Mouse (Mus musculus) limb, embryonic 11.5 days (tissue): ENCODE measurements around the gene Foxj3. TPM values are rescaled to one million over a fixed set of nuclear protein-coding genes. Genes with fewer than 3 reads are reported as not detected.
A peak's percentile ranks its signal among the peaks of the same experiment; 100 is the strongest.
"Not testable (repeated sequence)": the region's sequence is repeated elsewhere in the genome, so short reads cannot be mapped to it uniquely, and the experiment has no call there.

Source experiments
- ATAC-seq: fragments of 200-750 bp; cut with Nextera tagmentation; 2 replicates; pipeline ENCODE4 v1.8.0; 2017; ENCODE audit warnings: low read depth; ENCODE audit not compliant: insufficient number of reproducible peaks, low FRiP score, low TSS enrichment
- DNase-seq: peaks from one replicate; pipeline ENCODE4 v3.0.0-alpha.2; 2015; ENCODE audit warnings: low spot score
- H3K27ac ChIP-seq: fragments of 300-500 bp; sonication (generic); replicated peaks from 2 replicates; pipeline ENCODE4 v1.5.1; 2014; ENCODE audit warnings: low read depth, mild to moderate bottlenecking, low read length
- H3K27me3 ChIP-seq: fragments of 300-500 bp; sonication (generic); 2 replicates; pipeline ENCODE4 v1.6.1; 2014; ENCODE audit warnings: mild to moderate bottlenecking, low read length, mixed read lengths; ENCODE audit not compliant: control insufficient read depth, insufficient read depth
- H3K36me3 ChIP-seq: fragments of 300-500 bp; sonication (generic); 2 replicates; pipeline ENCODE4 v1.6.1; 2014; ENCODE audit warnings: mild to moderate bottlenecking, low read length, moderate library complexity, mixed read lengths; ENCODE audit not compliant: control insufficient read depth, insufficient read depth
- H3K4me1 ChIP-seq: fragments of 300-500 bp; sonication (generic); 2 replicates; pipeline ENCODE4 v1.6.1; 2014; ENCODE audit warnings: low read length, mixed read lengths; ENCODE audit not compliant: control insufficient read depth, insufficient read depth
- H3K4me2 ChIP-seq: fragments of 300-500 bp; sonication (generic); 2 replicates; pipeline ENCODE4 v1.6.1; 2014; ENCODE audit warnings: low read depth, mild to moderate bottlenecking, moderate library complexity; ENCODE audit not compliant: severe bottlenecking
- H3K4me3 ChIP-seq: fragments of 300-500 bp; sonication (generic); 2 replicates; pipeline ENCODE4 v1.5.1; 2014; ENCODE audit warnings: low read depth, low read length
- H3K9ac ChIP-seq: fragments of 300-500 bp; sonication (generic); 2 replicates; pipeline ENCODE4 v1.6.1; 2014; ENCODE audit warnings: mild to moderate bottlenecking, low read length
- H3K9me3 ChIP-seq: fragments of 300-500 bp; sonication (generic); 2 replicates; pipeline ENCODE4 v1.6.1; 2016; ENCODE audit warnings: low read length; ENCODE audit not compliant: control insufficient read depth
- WGBS: fragments of 180-500 bp; shearing (Covaris S2); extraction: QIAGEN DNeasy Blood & Tissue Kit; methylation state at CpG from one replicate; pipeline ENCODE4 v1.1.7; 2014; 5-methylcytosine and 5-hydroxymethylcytosine counted together
- polyA plus RNA-seq: library from polyadenylated mRNA; unstranded; fragments of >200 nt; fragmentation: Nextera tagmentation; extraction: Ambion mirVana; gene quantifications from 2 replicates; pipeline ENCODE4 v1.2.1, GENCODE M21; 2014

Gene Foxj3
- 26.7 and 29.9 TPM in 2 replicates for polyA plus RNA-seq

GRCm38 (mm10) chr4:119536615-119537014 lies at the start of gene Foxj3:
Gene Foxj3 (plus strand): TSS chr4:119537004.
- H3K4me3 ChIP-seq, H3K27me3 ChIP-seq, H3K9ac ChIP-seq, H3K9me3 ChIP-seq, H3K4me2 ChIP-seq, DNase-seq, H3K27ac ChIP-seq, H3K36me3 ChIP-seq, H3K4me1 ChIP-seq, ATAC-seq: not testable (repeated sequence)
- WGBS = 93% methylated on average over 4 of the region's 4 CpGs

GRCm38 (mm10) chr4:119489666-119490065 lies 47.1 kb upstream of the Foxj3 start:
- Histone ChIP-seq H3K9ac (no peak overlapping the region), H3K4me1 (no peaks in the 10 kb centered on the region), H3K9me3 (no peaks in the 10 kb centered on the region), H3K36me3 (no peaks in the 10 kb centered on the region), H3K27me3 (peaks cover 17% of the 10 kb centered on the region), H3K4me2 (no peak overlapping the region), H3K27ac (no peak overlapping the region), H3K4me3 (no peak overlapping the region)
- WGBS = 94% methylated on average over 10 of the region's 10 CpGs
- no peak for ATAC-seq
- no peak for DNase-seq

- Histone ChIP-seq H3K4me3 (no peak overlapping the region), H3K9me3 (no peaks in the 10 kb centered on the region), H3K36me3 (no peaks in the 10 kb centered on the region), H3K9ac (no peak overlapping the region), H3K4me1 (no peaks in the 10 kb centered on the region), H3K27me3 (peaks cover 17% of the 10 kb centered on the region), H3K27ac (no peak overlapping the region), H3K4me2 (no peak overlapping the region)
- no peak for ATAC-seq
- WGBS = 73% methylated on average over 3 of the region's 3 CpGs
- peak; percentile 65 for DNase-seq
Observed at GRCm38 (mm10) chr4:119490806-119491205, 46.0 kb upstream of the Foxj3 start.

- DNase-seq (peak; percentile 76), ATAC-seq (peak; percentile 91)
- Histone ChIP-seq H3K9ac (peak within 1 kb of the TSS; percentile 47; the same call in 1 of the 2 replicates), H3K36me3 (no peaks in the 10 kb centered on the region), H3K4me3 (peak within 1 kb of the TSS; percentile 49), H3K27me3 (peaks cover 17% of the 10 kb centered on the region), H3K9me3 (no peaks in the 10 kb centered on the region), H3K4me2 (peak within 1 kb of the TSS; percentile 90), H3K27ac (no peak within 1 kb of the TSS), H3K4me1 (no peaks in the 10 kb centered on the region)
- under 1% methylated on average over 77 of the region's 77 CpGs for WGBS
Observed at GRCm38 (mm10) chr4:119492291-119492932, 44.4 kb upstream of the Foxj3 start, which contains the start of gene Rimkla. Gene Rimkla (minus strand): TSS chr4:119492628.

GRCm38 (mm10) chr4:119492933-119493327 lies 43.9 kb upstream of the Foxj3 start:
- Histone ChIP-seq H3K27ac (no peak overlapping the region), H3K9me3 (no peaks in the 10 kb centered on the region), H3K4me3 (peak overlapping the region; percentile 49), H3K27me3 (peaks cover 17% of the 10 kb centered on the region), H3K36me3 (no peaks in the 10 kb centered on the region), H3K9ac (peak overlapping the region; percentile 47; the same call in 1 of the 2 replicates), H3K4me2 (peak overlapping the region; percentile 90), H3K4me1 (no peaks in the 10 kb centered on the region)
- DNase-seq (no peak), ATAC-seq (no peak)
- 36% methylated on average over 10 of the region's 10 CpGs for WGBS

GRCm38 (mm10) chr4:119498319-119498848 lies 38.4 kb upstream of the Foxj3 start:
- no peaks in the 10 kb centered on the region for H3K4me1 ChIP-seq
- WGBS = 64% methylated on average over 5 of the region's 5 CpGs

GRCm38 (mm10) chr4:119511591-119511990 lies 25.2 kb upstream of the Foxj3 start:
- DNase-seq (no peak), ATAC-seq (no peak)
- 54% methylated on average over 2 of the region's 2 CpGs for WGBS
- Histone ChIP-seq H3K36me3 (no peaks in the 10 kb centered on the region), H3K27me3 (no peaks in the 10 kb centered on the region), H3K9me3 (no peaks in the 10 kb centered on the region), H3K4me3 (no peak overlapping the region), H3K4me1 (no peaks in the 10 kb centered on the region), H3K4me2 (no peak overlapping the region), H3K9ac (no peak overlapping the region), H3K27ac (no peak overlapping the region)

More at GRCm38 (mm10) chr4:119498319-119498848, 38.4 kb upstream of the Foxj3 start:
- Histone ChIP-seq H3K4me3 (no peak overlapping the region), H3K9ac (no peak overlapping the region), H3K27ac (no peak overlapping the region), H3K36me3 (no peaks in the 10 kb centered on the region), H3K27me3 (0 out of 2 replicates have a peak, but pooled peaks cover 1% of the 10 kb centered on the region), H3K4me2 (no peak overlapping the region), H3K9me3 (no peaks in the 10 kb centered on the region)
- ATAC-seq (no peak), DNase-seq (no peak)

- WGBS = 72% methylated on average over 3 of the region's 3 CpGs
- ATAC-seq (no peak), DNase-seq (no peak)
- H3K4me1 ChIP-seq = no peaks in the 10 kb centered on the region
- H3K9ac ChIP-seq = no peak overlapping the region
- H3K4me3 ChIP-seq = no peak overlapping the region
- H3K9me3 ChIP-seq = no peaks in the 10 kb centered on the region
- H3K27me3 ChIP-seq = no peaks in the 10 kb centered on the region
- no peaks in the 10 kb centered on the region for H3K36me3 ChIP-seq
- H3K4me2 ChIP-seq = no peak overlapping the region
- no peak overlapping the region for H3K27ac ChIP-seq
Observed at GRCm38 (mm10) chr4:119512731-119513141, 24.1 kb upstream of the Foxj3 start.
